Mouse (Mus musculus): ENCODE measurements at regions not wholly inside any gene's neighbourhood (a gene's known extent, or its start where the extent isn't known, plus 50 kb on each side); places are given as distances from the start of the nearest gene placed in this dataset.

DNA sequence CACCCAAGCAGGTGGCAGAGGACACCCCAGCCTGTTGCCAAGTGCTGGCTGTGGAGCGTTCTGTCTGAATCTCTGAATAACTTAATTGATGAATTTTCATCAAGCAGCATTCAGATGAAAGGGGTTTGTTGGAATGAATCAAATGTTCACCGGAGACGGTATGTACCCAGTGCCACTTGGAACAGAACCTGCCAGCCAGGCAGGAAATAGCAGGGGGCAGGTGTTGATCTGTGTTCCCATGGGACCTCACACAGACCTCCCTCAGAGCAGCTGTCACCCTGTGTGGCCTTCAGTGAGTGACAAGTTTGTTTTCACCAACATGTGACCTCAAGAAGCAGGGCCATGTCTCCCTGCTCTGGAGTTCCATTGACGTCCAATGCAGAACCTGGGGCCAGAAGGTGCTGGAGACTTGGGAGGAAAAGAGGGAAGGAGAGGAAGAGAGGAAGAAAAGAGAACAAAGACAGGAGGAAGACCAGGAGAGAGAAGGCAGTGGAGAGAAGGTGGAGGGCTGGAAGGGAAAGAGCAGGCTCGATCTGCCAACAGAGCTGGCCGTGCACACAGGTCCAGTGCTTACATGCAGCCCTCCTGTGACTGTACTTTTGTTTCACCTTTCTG is 57.3 kb upstream of the 1700021F07Rik start:
- H3K27ac ChIP-seq (replicated peaks), result no peak overlapping the region
- H3K4me2 ChIP-seq (replicated peaks), result no peak overlapping the region
- WGBS, result 61% methylated on average over 6 of the region's 6 CpGs
- no peak for ATAC-seq (replicated peaks)
- H3K9ac ChIP-seq (replicated peaks), result no peak overlapping the region
- H3K36me3 ChIP-seq, result no peaks in the 10 kb centered on the region
- no peak overlapping the region for H3K4me3 ChIP-seq
- H3K27me3 ChIP-seq, result no peaks in the 10 kb centered on the region
- H3K4me1 ChIP-seq, result no peaks in the 10 kb centered on the region
- no peaks in the 10 kb centered on the region; the same call in 1 of the 2 replicates for H3K9me3 ChIP-seq

- no peaks in the 10 kb centered on the region for H3K36me3 ChIP-seq
- no peak overlapping the region for H3K9ac ChIP-seq (replicated peaks)
- no peak overlapping the region for H3K4me3 ChIP-seq
- H3K27ac ChIP-seq (replicated peaks), result no peak overlapping the region
- no peaks in the 10 kb centered on the region for H3K9me3 ChIP-seq
- H3K27me3 ChIP-seq, result no peaks in the 10 kb centered on the region
- H3K4me1 ChIP-seq, result no peaks in the 10 kb centered on the region
- WGBS, result 92% methylated on average over 3 of the region's 3 CpGs
- no peak for ATAC-seq (replicated peaks)
- H3K4me2 ChIP-seq (replicated peaks), result no peak overlapping the region
These were observed 54.2 kb upstream of the 1700021F07Rik start for GRCm38 (mm10) chr2:173468136-173468535.

DNA sequence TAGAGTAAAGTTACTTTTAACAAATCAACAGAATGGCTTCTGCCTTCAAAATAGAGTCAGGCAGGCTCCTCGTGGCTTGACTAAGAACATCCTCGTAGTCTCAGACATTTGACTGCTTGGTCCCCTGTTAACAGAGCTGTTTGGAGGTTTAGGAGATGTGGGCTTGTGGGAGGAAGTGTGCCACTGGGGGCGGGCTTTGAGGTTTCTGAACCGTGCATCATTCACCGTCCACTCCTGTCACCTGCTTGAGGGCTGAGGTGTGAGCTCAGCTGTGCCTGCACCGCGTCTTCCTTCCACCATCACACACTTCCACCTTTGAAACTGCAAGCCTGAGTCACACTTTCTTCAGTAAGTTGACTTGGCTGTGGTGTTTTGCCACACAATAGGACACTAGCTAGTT is 52.6 kb upstream of the 1700021F07Rik start:
- no peak overlapping the region for H3K27ac ChIP-seq (replicated peaks)
- no peaks in the 10 kb centered on the region for H3K27me3 ChIP-seq
- H3K9me3 ChIP-seq, result no peaks in the 10 kb centered on the region
- H3K4me2 ChIP-seq (replicated peaks), result no peak overlapping the region
- WGBS, result 85% methylated on average over 7 of the region's 7 CpGs
- H3K4me1 ChIP-seq, result no peaks in the 10 kb centered on the region
- H3K4me3 ChIP-seq, result no peak overlapping the region
- no peaks in the 10 kb centered on the region for H3K36me3 ChIP-seq
- ATAC-seq (replicated peaks), result no peak
- H3K9ac ChIP-seq (replicated peaks), result no peak overlapping the region

Data from forebrain, embryonic 15.5 days (tissue).